Mouse (Mus musculus): Measurements from ENCODE around the gene Hnf4a.

DNA sequence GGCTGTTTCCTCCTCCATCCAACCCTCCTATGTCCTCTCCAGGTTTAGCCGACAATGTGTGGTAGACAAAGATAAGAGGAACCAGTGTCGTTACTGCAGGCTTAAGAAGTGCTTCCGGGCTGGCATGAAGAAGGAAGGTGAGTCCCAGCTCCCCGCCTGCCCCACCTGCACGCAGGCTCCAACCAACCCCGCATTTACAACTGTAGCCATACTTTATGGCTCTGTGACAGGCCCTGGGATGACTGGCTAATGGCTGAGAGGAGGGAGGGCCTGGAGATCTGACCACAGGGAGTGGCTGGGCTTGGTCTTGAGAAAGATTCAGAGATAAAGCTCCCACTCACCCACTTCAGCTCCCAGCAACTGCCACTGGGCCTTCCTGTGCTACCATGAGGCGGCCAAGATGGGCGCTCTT, 45.9 kb downstream of the Hnf4a start:
- TF ChIP-seq POLR2A (IDR thresholded peaks at IDR 0.05; ENCODE audit: low read depth, low read length) (no peak), CTCF (conservative IDR thresholded peaks at IDR 0.05; ENCODE audit: insufficient read depth, insufficient read length, low read depth, low read length) (no peak)

All from kidney, adult 2 months (tissue).